8 mouse cellular contexts compared by ENCODE assay signal in genomic region chr12:110417023-110417986, GRCm38 (mm10). TPM values are rescaled to one million over a fixed set of nuclear protein-coding genes. Genes with fewer than 3 reads are reported as not detected.
A peak's percentile ranks its signal among the peaks of the same experiment; 100 is the strongest.
DNase-seq lines count a peak whose midpoint lies in the region; ATAC-seq and TF ChIP-seq lines count a peak whose summit lies in the region.

No protein-coding gene starts in this region.

- H3K4me2 ChIP-seq in CH12.LX (ENCODE audit: insufficient read depth, low read depth, poor library complexity, severe bottlenecking): peak overlapping the region; percentile 68; the same call in 1 of the 2 replicates
- H3K4me2 ChIP-seq in kidney, embryonic 16.5 days (replicated peaks; ENCODE audit: low read depth, low read length): peak overlapping the region; percentile 17; the same call in 1 of the 2 replicates

- in situ Hi-C loops in CH12.LX (cut with MboI; ENCODE audit: low pct_ligation_motif_present, low pct_unique_long_range_greater_than_20kb, low sequenced_read_pairs): loop anchor here (5.0 kb wide), 1 partner anchor 425 kb away; the partner anchor contains the start of gene Mok

- no peak for TF ChIP-seq RAD21 in CH12.LX (IDR thresholded peaks at IDR 0.05; ENCODE audit: low read depth, low read length)

- TF ChIP-seq EP300 in CH12.LX (IDR thresholded peaks at IDR 0.05; ENCODE audit: low read length): no peak

- dilution Hi-C loops in CH12.LX (cut with MboI; ENCODE audit: extremely low pct_ligation_motif_present, extremely low pct_unique_long_range_greater_than_20kb, low sequenced_read_pairs): no loop called here

- no peak overlapping the region for H3K9ac ChIP-seq in CH12.LX (ENCODE audit: insufficient read depth, low read depth)
- H3K9ac ChIP-seq in kidney, embryonic 16.5 days (replicated peaks; ENCODE audit: low read length): no peak overlapping the region

- H3K4me3 ChIP-seq in CH12.LX (replicated peaks in 1 of 3; ENCODE audit: low read depth in 2 of 3, low read length in 2 of 3, poor library complexity in 1 of 3): peak overlapping the region in 2 of 3 experiments; percentile 5 to 13
- H3K4me3 ChIP-seq in kidney, embryonic 16.5 days (ENCODE audit: low read length): no peak overlapping the region

- H3K79me2 ChIP-seq in CH12.LX (replicated peaks; ENCODE audit: control insufficient read depth, extremely low read depth, insufficient read depth, poor library complexity, severe bottlenecking): no peaks in the 10 kb centered on the region

- H3K36me3 ChIP-seq in CH12.LX (replicated peaks in 1 of 2; ENCODE audit: control insufficient read depth in 1 of 2, insufficient read depth in 1 of 2, low read length in 1 of 2): no peaks in the 10 kb centered on the region
- H3K36me3 ChIP-seq in kidney, embryonic 16.5 days (ENCODE audit: insufficient read depth, low read length): no peaks in the 10 kb centered on the region

- ATAC-seq in kidney, embryonic 16.5 days (ENCODE audit: low FRiP score, low TSS enrichment): no peak; the same call in 1 of the 2 replicates
- ATAC-seq in megakaryocyte-erythroid progenitor cell, adult 5-6 weeks (replicated peaks; ENCODE audit: low FRiP score, low TSS enrichment, poor library complexity, severe bottlenecking): peak; percentile 36

- no peak overlapping the region for H3K27ac ChIP-seq in CH12.LX (ENCODE audit: insufficient read depth, low read depth)
- H3K27ac ChIP-seq in kidney, embryonic 16.5 days (ENCODE audit: low read length): no peak overlapping the region

- H3K9me3 ChIP-seq in CH12.LX (replicated peaks; ENCODE audit: low read length): no peaks in the 10 kb centered on the region
- H3K9me3 ChIP-seq in kidney, embryonic 16.5 days (ENCODE audit: low read length): no peaks in the 10 kb centered on the region

- no peak for DNase-seq in CH12.LX (ENCODE audit: extremely low read depth)
- peak; percentile 33 for DNase-seq in adrenal gland, postnatal 14 days
- DNase-seq in heart, adult 8-10 months (ENCODE audit: low spot score): peak; percentile 17
- no peak for DNase-seq in urinary bladder, adult 18-20 months (ENCODE audit: low spot score in 2 of 2)
- DNase-seq in c-Kit-positive CD71-positive TER-119-positive erythroid progenitor cells, embryonic 14.5 days (ENCODE audit: low spot score): no peak
- no peak for DNase-seq in left cerebral cortex, adult 8-10 months (ENCODE audit: low spot score in 2 of 2)

- TF ChIP-seq CTCF in CH12.LX (conservative IDR thresholded peaks at IDR 0.05 in 1 of 2, IDR thresholded peaks at IDR 0.05 in 1 of 2; ENCODE audit: low read depth in 2 of 2, low read length in 2 of 2): no peak

- TF ChIP-seq POLR2A in CH12.LX (IDR thresholded peaks at IDR 0.05; ENCODE audit: low read depth, low read length): no peak

- peaks cover 6 to 10% of the 10 kb centered on the region in 2 experiments; a peak in 3 of 4 replicates for H3K4me1 ChIP-seq in CH12.LX (ENCODE audit: control insufficient read depth in 1 of 2, insufficient read depth in 2 of 2)
- H3K4me1 ChIP-seq in kidney, embryonic 16.5 days (ENCODE audit: insufficient read depth, low read length): peaks cover 9% of the 10 kb centered on the region; the same call in 1 of the 2 replicates

- 46% methylated on average over 28 of the region's 28 CpGs for WGBS in kidney, embryonic 16.5 days

- peaks cover 15% of the 10 kb centered on the region for H3K27me3 ChIP-seq in CH12.LX (replicated peaks)
- no peaks in the 10 kb centered on the region for H3K27me3 ChIP-seq in kidney, embryonic 16.5 days (ENCODE audit: insufficient read depth, low read length)

TF ChIP-seq in CH12.LX, 34 proteins besides CTCF, POLR2A, EP300 and RAD21:
- TF ChIP-seq MEF2A (IDR thresholded peaks at IDR 0.05; ENCODE audit: borderline replicate concordance, low read depth, low read length) (no peak), NRF1 (IDR thresholded peaks at IDR 0.05; ENCODE audit: low read depth, low read length) (peak; percentile 92), BHLHE40 (IDR thresholded peaks at IDR 0.05; ENCODE audit: low read depth, low read length) (0 out of 2 replicates have a peak, but pooled peaks have one; percentile 18)

RNA-seq across cellular contexts. Expression of gene Ppp2r5c, which starts 29.6 kb away (rescaled TPM):
- total RNA-seq in CH12.LX (2012; rRNA removed): 67.2 and 71.6 TPM in 2 replicates
- 111 and 122 TPM in 2 replicates for total RNA-seq in CH12.LX (2014; rRNA removed)
- polyA plus RNA-seq in CH12.LX (2012; ENCODE audit: insufficient read length, low read depth): 78.5 and 97.7 TPM in 2 replicates
- 102 and 107 TPM in 2 replicates for total RNA-seq in adrenal gland, postnatal 14 days (2021)
- 10 to 100 TPM; 88.9 to 96.8 (median 93.6) TPM for total RNA-seq in heart, adult 8-10 months (2022)
- polyA plus RNA-seq in kidney, embryonic 16.5 days (2015; fragmentation: Nextera tagmentation; extraction: Ambion mirVana): 140 and 145 TPM in 2 replicates
- 99.2 and 117 TPM in 2 replicates for total RNA-seq in megakaryocyte-erythroid progenitor cell, adult 5-6 weeks (2014; fragmentation: Nextera tagmentation)
- total RNA-seq in megakaryocyte-erythroid progenitor cell, adult 5-6 weeks (2017): 223 and 234 TPM in 2 replicates
- 100 to 1,000 TPM; 247 to 274 (median 263) TPM for total RNA-seq in left cerebral cortex, adult 8-10 months (2022)

Comparison
In these comparisons a context has a peak if more than half of its experiments do, and no peak if none do; other contexts are left out.
1. DNase-seq: peak in adrenal gland, postnatal 14 days (single experiment) and heart, adult 8-10 months (single experiment); none in CH12.LX (single experiment), urinary bladder, adult 18-20 months (0 of 2), c-Kit-positive CD71-positive TER-119-positive erythroid progenitor cells, embryonic 14.5 days (single experiment) and left cerebral cortex, adult 8-10 months (0 of 2).